Mouse (Mus musculus) left cerebral cortex, postnatal 14 days (tissue): ENCODE data around the gene Dock8. TPM values are rescaled to one million over a fixed set of nuclear protein-coding genes. Genes with fewer than 3 reads are reported as not detected.

Experiments used
- DNase-seq, 2 experiments: peaks; one replicate each; pipeline ENCODE4 v3.0.0; 2021 to 2022; ENCODE audit warnings: low spot score in 2 of 2, mixed read lengths in 1 of 2
- intact Hi-C: fragments of 180-260 bp; cut with DNase I; formaldehyde crosslinking; loops from one replicate; pipeline ENCODE4 v1.15.1; 2025
- long read RNA-seq, 2 experiments: library from polyadenylated mRNA; stranded (forward); transcript quantifications; one replicate each; pipeline ENCODE4 v2.0.0; 2021
- total RNA-seq, 2 experiments: library from RNA; stranded (reverse); gene quantifications; 2 replicates each; pipeline ENCODE4 v1.2.3; 2021

Gene Dock8
- 1 to 10 TPM; 2.7 to 5.1 TPM for total RNA-seq
- long read RNA-seq, experiment 1, partial matches to known transcripts: 1 of 1 reads
- long read RNA-seq, experiment 1, other reads (novel, unspliced or antisense): 0 of 1 reads
- long read RNA-seq, experiment 2, partial matches to known transcripts: 0 of 1 reads
- long read RNA-seq, experiment 2, other reads (novel, unspliced or antisense): 1 of 1 reads

GRCm38 (mm10) chr19:24999201-24999886 lies at the start of gene Dock8:
Dock8 (plus strand) TSS chr19:24999534.
- intact Hi-C loops: no loop called here

GRCm38 (mm10) chr19:24958531-24958930 lies 40.8 kb upstream of the Dock8 start:
- DNase-seq: peak; percentile 64 to 76
- intact Hi-C loops: loop anchor here (5.0 kb wide), 1 partner anchor 669 kb away; no protein-coding TSS in a partner anchor

More at GRCm38 (mm10) chr19:24999201-24999886, at the start of gene Dock8:
- peak; percentile 18 to 52 for DNase-seq

GRCm38 (mm10) chr19:24961172-24961962 lies 38.0 kb upstream of the Dock8 start, which contains the start of gene Cbwd1:
Cbwd1 (minus strand) TSS chr19:24961610.
- intact Hi-C loops: loop anchor here (10.0 kb wide), 3 partner anchors 153 to 493 kb away; no protein-coding TSS in a partner anchor
- DNase-seq: peak; percentile 97 to 98

- intact Hi-C loops: loop anchor here (10.0 kb wide), 3 partner anchors 149 to 489 kb away; no protein-coding TSS in a partner anchor
- no peak for DNase-seq
These were observed 33.1 kb upstream of the Dock8 start for GRCm38 (mm10) chr19:24966203-24966602.

GRCm38 (mm10) chr19:24966941-24967340 lies 32.4 kb upstream of the Dock8 start:
- intact Hi-C loops: loop anchor here (10.0 kb wide), 3 partner anchors 148 to 488 kb away; no protein-coding TSS in a partner anchor
- DNase-seq: no peak

GRCm38 (mm10) chr19:24971307-24971706 lies 28.0 kb upstream of the Dock8 start:
- DNase-seq: no peak
- intact Hi-C loops: no loop called here

- DNase-seq: no peak
- intact Hi-C loops: no loop called here
These were observed 26.5 kb upstream of the Dock8 start for GRCm38 (mm10) chr19:24972701-24973390.

- intact Hi-C loops: no loop called here
- DNase-seq: no peak
These were observed 21.3 kb upstream of the Dock8 start for GRCm38 (mm10) chr19:24977991-24978390.

GRCm38 (mm10) chr19:24978852-24979842 lies 20.2 kb upstream of the Dock8 start:
- DNase-seq: no peak
- intact Hi-C loops: no loop called here

GRCm38 (mm10) chr19:24981294-24981693 lies 18.0 kb upstream of the Dock8 start:
- DNase-seq: peak; percentile 50 to 69
- intact Hi-C loops: no loop called here

GRCm38 (mm10) chr19:24983050-24983449 lies 16.3 kb upstream of the Dock8 start:
- intact Hi-C loops: no loop called here
- no peak for DNase-seq

- no peak for DNase-seq
- intact Hi-C loops: no loop called here
These were observed 15.4 kb upstream of the Dock8 start for GRCm38 (mm10) chr19:24983857-24984498.

- no peak for DNase-seq
- intact Hi-C loops: no loop called here
These were observed 14.3 kb upstream of the Dock8 start for GRCm38 (mm10) chr19:24985045-24985444.

- intact Hi-C loops: no loop called here
- no peak for DNase-seq
These were observed 12.0 kb upstream of the Dock8 start for GRCm38 (mm10) chr19:24987355-24987754.

GRCm38 (mm10) chr19:24988831-24989230 lies 10.5 kb upstream of the Dock8 start:
- no peak for DNase-seq
- intact Hi-C loops: no loop called here

- intact Hi-C loops: no loop called here
- DNase-seq: no peak
These were observed 9.1 kb upstream of the Dock8 start for GRCm38 (mm10) chr19:24990138-24990822.

GRCm38 (mm10) chr19:24993526-24993925 lies 5.8 kb upstream of the Dock8 start:
- intact Hi-C loops: no loop called here
- no peak for DNase-seq
